Mouse (Mus musculus): ENCODE measurements around the gene Nxph2.
"Not testable (repeated sequence)": the region's sequence is repeated elsewhere in the genome, so short reads cannot be mapped to it uniquely, and the experiment has no call there.

Gene Nxph2
- long read RNA-seq, experiment 1 = 0 reads
- long read RNA-seq, experiment 2 = 0 reads

GRCm38 (mm10) chr2:23320746-23321585 is at the start of gene Nxph2:
Gene Nxph2, plus strand, starts transcription at chr2:23321246.
- intact Hi-C loops (cut with DNase I) = no loop called here

- intact Hi-C loops (cut with DNase I) = not testable (repeated sequence)
Observed at GRCm38 (mm10) chr2:23290991-23291390, 30.1 kb upstream of the Nxph2 start.

GRCm38 (mm10) chr2:23314869-23315268 is 6.2 kb upstream of the Nxph2 start:
- intact Hi-C loops (cut with DNase I) = no loop called here
